Mouse (Mus musculus): Measurements from ENCODE around the gene Btg2. TPM values are rescaled to one million over a fixed set of nuclear protein-coding genes. Genes with fewer than 3 reads are reported as not detected.

Btg2 gene
- polyA plus RNA-seq, 1 experiment = 44.1 TPM

DNA sequence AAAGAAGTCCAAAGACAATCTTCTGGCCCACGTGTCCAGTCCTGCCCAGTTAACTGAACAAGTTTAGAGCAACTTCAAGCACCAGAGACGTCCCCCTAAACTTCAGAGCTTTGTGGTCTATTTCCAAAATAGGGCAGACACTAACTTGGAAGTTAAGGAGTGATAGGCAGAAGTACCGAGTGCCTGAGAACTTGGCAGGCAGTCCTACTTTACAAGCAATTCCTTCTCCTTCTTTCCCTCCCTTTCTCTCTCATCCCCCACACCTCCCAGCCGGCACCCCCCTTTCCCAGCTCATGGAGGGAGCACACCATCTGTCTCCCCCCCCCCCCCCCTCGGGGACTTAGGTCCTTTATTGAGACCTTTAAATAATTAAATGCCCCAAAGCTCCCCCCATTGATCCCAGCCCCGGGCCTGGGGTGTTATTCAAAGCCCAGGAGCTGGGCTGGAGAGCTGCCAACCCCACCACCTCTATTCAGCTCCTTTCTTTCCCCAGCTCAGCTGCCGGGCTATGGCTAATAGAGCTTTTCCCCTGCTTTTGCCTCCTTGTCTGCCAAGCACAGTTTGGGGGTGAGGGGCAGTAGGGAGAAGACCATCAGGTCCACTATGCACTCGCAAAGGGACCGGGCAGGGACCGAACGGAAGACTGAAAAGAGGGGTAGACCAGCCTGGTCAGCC lies 16.4 kb downstream of the Btg2 start:
- no peak for DNase-seq (ENCODE audit: low read depth, low spot score)
- 25% methylated on average over 11 of the region's 11 CpGs for WGBS

DNA sequence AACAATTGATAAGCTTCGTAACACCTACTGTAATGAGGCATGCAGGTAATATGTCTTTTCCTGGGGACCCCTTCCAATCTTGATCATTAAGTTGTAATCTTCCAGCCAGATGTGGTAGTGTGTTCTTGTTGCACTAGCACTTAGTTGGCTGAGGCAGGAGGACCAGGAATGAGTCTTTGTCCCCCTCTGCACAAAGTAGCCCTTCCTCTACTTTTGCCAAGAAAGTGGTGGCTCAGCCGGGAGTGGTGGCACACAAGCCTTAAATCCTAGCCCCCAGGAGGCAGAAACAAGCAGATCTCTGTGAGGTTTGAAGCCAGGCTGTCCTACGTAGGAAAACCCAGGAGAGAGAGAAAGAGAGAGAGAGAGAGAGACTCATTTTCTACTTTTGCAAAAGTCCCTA lies 17.0 kb downstream of the Btg2 start:
- no peak for DNase-seq (ENCODE audit: low read depth, low spot score)
- WGBS = 70% methylated on average over 3 of the region's 3 CpGs

DNA sequence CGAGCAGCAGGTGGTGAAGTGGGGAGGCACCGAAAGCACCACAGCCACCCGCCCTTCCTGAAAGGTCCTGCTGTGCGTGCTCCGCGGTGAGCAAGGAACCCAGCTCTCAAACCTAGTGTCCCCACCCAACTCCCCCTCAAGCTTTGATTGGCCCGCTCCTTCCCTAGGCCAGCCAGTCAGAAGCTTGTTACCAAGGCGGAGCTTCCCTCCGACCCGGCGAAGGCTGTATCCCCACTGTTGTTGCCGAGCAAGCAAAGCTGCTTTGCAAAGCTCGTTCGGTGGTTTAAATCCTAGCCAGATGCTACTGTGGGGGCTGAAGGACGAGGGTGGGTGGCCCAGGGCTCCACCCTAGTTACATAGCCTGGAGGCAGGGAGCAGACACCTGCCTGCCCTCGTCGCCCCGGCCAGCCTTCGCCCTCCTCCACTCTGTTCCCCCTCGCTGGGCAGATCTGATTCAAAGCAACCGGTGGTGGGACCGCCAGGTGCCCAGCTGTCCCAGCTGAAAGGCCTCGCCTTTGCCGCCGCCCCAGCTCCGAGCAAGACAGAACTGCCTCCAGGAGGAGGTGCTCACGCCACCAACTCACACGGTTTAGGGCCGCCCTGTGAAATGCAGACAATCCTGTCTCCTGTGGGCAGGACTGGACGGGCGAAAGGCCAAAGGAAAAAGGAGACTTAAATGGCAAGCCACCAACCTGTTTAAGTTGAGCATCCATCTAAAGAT lies 17.9 kb downstream of the Btg2 start:
- WGBS = under 1% methylated on average over 30 of the region's 31 CpGs
- peak; percentile 95 for DNase-seq (ENCODE audit: low read depth, low spot score)

DNA sequence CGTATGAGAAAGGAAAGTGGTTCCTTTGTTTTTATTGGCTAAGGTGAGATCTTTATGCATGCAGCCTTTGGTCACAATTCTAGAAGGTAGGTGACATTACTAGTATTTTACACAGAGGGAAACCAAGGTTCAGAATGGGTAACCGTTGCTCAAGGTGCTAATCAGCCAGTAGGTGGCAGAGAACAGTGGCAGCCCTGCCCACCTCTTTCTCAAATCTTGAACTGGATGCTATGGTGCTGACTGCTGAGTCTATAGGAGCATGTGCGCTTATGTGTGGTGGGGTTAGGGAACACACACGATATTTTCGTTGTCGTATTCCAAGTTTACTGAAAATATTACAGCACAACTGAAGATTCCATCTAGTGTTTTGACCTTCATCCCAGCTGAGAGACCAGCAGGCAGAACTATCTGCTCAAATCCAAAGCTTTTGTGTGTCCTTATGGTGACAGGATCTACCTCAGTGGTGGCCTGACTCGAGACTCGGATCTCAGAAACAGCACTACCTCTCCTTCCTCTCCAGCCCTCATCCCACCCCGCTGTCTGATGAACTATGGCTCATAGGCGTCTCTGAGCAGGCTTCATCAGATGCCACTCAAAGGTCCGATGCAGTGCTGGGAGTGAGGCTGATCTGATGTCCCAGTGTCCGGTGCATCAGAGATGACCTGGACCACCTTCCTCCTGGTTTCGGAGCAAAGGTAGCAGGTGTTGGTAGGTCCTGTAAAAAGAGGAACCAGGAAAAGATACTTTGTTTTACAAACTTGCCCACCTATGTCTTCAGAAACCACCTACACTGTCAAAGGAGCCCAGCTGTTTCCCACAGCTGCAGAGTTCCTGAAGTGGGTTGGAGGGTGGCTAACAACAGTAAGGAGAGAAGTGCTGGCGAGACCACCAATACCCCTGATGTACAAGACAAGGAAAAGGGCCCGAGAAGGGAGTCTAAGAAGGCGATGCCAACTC lies 18.9 kb downstream of the Btg2 start:
- DNase-seq (ENCODE audit: low read depth, low spot score) = no peak
- WGBS = 49% methylated on average over 16 of the region's 16 CpGs

DNA sequence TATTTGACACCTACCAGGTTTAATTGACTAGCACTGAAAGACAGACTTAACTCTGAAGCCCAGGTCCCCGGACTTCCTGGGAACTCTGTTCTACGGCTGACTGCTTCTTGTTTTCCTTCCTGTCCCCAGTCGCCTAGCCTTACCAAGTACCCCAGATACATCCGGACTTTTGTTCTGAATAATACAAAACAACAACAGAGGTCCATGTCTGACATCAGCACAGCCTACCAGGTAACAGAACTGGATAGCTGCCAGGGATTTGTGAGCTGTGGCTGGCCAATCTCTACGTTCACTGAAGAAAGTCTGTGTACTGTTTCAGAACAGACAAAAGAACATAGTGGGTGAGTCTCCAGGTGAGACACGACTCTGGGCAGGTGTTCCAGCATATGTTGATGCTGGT lies 20.1 kb downstream of the Btg2 start:
- DNase-seq (ENCODE audit: low read depth, low spot score) = no peak
- WGBS = 34% methylated on average over 6 of the region's 6 CpGs

DNA sequence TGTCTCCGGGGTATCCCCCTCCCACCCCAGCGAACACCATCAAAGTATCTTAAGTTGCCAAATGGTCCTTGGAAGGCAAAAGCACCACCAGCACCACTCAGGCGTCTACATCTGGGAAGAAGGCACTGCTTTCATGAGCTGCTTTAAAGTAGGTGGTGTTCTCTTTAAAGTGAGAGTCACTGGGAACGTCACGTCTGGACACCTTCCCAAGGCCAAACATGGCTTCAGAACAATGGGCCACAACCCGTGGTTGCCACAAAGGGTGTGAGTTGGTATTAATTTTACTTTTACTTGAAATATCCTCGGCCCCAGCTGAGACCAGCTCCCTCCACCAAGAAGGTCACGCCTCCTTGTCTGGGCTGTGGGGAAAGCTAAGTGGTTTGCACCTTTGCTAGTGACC lies 21.2 kb downstream of the Btg2 start:
- DNase-seq (ENCODE audit: low read depth, low spot score) = no peak
- WGBS = 58% methylated on average over 8 of the region's 8 CpGs

DNA sequence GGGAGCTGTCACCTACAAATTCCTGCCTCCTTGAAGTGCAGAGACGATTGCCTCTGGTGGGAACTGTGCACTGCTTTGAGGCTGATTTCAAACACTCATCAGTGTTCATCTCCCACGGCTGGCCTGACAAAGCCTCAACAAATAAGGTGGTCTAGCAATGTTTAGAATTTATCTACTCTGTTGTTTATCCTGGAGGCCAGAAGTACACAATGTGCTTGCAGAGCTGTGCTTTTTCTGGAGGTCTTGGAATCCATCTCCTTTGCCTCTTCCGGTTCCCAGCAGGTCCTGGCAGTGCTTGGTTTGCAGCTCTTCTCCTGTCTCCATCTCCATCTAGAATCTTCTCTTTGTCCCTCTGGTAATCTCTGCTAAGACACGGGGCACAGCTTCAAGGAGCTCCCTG lies 22.6 kb downstream of the Btg2 start:
- no peak for DNase-seq (ENCODE audit: low read depth, low spot score)
- WGBS = 71% methylated on average over 4 of the region's 4 CpGs

DNA sequence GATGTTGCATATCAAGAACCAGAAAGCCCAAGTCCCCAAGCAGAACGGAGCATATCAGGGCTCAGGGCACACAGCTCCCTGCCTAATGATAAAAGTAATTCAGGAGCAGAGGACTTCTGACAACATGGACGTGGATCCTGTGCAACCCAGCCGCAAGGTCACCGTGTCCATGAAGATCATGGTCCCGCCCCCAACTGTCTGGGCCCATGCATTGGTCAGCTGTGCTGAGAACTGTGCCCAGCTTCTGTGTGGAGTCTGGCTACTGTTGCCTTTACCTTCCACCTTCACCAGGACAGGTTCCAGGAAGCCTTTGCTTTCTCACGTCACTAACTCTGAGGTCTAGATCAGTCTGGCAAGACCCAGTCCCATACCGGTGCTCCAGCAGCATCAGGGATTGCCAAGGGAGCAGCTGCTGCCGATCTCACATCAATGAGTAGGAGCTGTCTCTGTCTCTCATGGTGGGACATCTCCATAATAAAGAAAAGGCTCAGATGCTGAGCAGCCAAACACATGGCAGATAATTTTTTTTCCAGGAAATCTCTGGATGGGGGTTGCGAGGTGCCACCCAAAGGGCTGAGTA lies 23.2 kb downstream of the Btg2 start:
- 56% methylated on average over 9 of the region's 9 CpGs for WGBS
- DNase-seq (ENCODE audit: low read depth, low spot score) = no peak

DNA sequence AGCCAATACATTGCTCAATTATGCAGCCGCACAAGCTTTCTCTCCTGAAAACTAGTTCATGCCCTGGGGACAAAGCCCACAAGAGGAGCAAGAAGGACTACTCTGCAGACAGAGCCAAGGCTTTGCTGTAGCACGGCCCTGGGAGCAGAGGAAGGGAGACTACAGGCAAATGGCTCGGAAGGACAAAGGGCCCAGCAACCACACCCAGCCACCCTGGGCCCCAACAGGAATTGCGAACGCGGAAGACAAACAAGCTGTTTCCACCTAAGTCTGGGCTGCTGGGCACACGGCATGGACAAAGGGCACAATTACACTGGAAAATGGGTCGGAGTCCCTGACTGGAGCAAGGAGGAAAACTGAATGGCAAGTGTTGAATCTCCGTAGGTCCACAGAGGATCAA lies 23.9 kb downstream of the Btg2 start:
- 33% methylated on average over 9 of the region's 9 CpGs for WGBS
- no peak for DNase-seq (ENCODE audit: low read depth, low spot score)

DNA sequence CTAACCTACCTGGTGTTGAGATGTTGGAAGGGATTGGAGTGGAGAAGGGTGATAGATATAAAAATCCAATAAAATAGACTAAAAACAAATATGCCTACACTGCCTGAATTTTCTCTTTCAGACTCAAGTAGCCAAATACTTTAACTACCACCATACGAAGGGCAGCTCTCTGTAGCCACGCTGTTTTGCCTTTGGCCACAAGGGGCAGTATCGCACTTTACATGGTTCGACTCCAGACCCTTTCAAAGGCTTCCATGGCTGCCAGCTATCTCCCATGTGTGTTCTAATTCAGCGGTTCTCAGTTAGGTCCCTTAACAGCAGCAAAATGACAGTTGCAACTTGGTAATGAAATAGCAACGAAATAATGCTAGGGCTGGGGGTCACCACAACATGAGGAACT lies 25.7 kb downstream of the Btg2 start:
- no peak for DNase-seq (ENCODE audit: low read depth, low spot score)
- 6% methylated on average over 6 of the region's 6 CpGs for WGBS

DNA sequence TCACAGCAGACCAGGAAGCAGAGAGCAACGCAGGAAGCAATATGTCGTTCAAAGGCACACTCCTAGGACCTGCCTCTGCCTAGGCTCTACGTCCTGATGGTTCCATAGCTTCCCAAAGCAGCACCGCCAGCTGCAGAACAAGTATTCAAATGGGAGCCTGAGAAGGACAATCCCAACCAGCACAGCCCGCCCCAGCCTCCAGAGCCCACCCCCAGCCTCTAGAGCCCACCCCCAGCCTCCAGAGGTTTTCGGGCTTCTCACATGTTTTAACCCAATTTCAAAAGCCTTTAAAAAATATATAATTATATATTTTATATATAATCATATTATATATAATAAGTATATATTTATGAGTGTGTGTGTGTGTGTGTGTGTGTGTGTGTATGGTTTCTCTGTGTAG lies 29.4 kb downstream of the Btg2 start:
- WGBS = 68% methylated on average over 6 of the region's 6 CpGs

DNA sequence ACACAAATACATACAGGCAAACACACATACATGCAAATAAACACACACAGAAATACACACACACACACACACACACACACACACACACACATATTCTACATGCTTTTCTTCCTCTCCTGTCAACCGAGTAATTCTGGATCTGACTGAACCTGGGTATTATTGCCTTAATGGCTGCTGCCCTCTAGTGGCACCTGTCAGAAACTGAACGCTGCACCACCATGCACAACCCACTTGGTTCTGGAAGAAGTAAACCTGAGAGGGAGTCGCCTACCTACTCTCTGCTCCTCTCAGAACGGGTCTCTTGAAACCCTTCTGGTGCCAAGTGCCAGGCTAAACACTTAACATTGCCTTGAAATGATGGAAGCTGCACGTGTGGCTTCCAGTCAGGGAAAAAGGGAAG lies 30.2 kb downstream of the Btg2 start:
- DNase-seq (ENCODE audit: low read depth, low spot score) = no peak
- WGBS = 2% methylated on average over 5 of the region's 5 CpGs

More for the DNA sequence above, 29.4 kb downstream of the Btg2 start:
- DNase-seq (ENCODE audit: low read depth, low spot score) = no peak

DNA sequence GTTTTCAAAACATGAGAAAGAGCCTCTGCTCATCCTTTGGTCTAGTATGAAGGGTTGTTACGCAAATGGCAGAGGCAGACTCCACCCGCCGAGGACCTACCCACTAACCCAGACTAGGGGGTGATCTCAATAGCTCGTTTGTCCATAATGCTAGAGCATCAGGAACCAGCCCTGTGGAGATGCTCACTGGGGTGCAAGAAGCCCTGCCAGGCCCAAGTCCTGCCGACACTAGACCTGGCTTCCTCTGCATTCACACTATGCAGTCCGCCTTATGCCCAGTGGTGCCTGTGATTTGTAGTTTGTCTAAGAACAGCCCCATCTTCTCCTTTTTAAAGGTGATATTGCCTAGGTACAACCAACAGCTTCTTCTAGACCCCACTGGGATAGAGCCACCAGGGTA lies 31.5 kb downstream of the Btg2 start:
- no peak for DNase-seq (ENCODE audit: low read depth, low spot score)
- 85% methylated on average over 6 of the region's 6 CpGs for WGBS

DNA sequence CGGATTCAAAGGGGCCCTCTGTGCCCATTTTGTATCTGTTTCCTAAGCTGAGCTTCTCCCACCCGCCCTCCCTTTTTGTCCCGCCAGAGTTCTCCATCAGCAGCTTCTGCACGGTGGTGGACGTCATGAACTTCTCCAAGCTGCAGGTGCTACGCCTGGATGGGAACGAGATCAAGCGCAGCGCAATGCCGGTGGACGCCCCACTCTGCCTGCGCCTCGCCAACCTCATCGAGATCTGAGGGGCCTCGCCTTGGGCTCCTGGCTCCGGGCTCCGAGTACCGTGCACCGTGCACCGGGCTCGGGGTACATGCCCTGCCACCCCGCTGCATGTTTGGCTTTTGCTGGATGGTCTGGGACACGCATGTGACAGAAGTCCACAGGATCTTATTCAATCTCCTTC lies 32.5 kb downstream of the Btg2 start:
- WGBS = 35% methylated on average over 23 of the region's 23 CpGs

DNA sequence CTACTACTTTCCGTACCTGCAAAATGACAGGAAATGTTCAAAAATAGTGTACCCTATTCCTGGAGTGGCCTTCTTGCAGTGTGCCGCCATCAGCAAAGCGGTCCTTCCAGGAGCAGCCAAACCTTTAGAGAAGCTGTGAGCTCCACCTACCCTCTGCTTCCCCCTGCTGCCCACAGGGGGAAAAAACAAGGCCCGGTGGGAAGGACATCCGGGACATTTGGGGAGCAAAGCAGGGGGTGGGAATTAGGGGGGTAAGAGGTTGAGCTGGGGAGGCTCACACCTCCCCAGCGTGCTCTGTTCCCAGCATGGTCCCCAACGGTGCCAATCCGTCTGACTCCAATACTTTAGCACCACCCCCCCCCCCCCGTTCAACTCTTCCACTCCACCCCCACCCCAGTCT lies 32.9 kb downstream of the Btg2 start:
- DNase-seq (ENCODE audit: low read depth, low spot score) = no peak
- 8% methylated on average over 9 of the region's 9 CpGs for WGBS

More for the DNA sequence above, 32.5 kb downstream of the Btg2 start:
- DNase-seq (ENCODE audit: low read depth, low spot score) = no peak

DNA sequence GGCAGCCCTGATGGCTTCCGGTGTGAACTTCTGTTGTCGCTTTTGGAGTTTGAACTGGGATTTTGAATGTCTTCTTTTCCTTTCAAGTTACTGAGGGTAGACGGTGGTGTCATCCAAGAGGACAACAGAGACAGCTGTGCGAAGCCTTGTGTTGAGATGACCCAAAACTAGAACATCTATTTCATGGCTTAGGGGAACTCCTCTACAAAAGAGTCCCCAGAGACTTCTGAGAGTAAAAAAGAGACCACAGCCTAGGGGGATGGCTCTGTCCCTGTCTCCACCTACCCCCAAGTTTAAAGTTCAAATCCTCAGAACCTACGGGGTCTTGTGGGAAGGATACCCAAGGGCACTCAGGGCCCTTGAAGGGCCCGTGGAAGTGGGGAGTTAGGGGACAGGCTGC lies 34.1 kb downstream of the Btg2 start:
- WGBS = 93% methylated on average over 6 of the region's 6 CpGs
- no peak for DNase-seq (ENCODE audit: low read depth, low spot score)

DNA sequence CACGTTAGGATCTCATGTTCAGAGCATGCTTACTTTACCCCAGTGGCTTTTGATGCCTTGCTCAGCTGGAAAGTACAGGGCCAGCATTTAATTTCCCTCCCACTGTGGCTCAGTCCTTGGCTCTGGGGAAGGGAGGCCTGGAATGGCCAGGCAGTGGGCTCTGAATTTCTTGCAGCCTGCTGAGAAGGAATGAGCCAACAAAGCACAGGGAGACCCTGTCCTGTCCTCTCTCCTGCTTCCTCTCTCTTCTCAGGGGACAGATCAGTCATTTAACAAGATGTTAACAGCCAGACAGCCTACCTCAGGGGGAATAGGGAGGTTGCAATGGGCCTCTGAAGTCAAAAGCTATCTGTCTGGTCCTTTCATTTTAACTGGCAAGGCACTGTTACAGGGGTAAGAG lies 36.6 kb downstream of the Btg2 start:
- WGBS = 75% methylated on average over 1 of the region's 1 CpGs
- DNase-seq (ENCODE audit: low read depth, low spot score) = no peak

DNA sequence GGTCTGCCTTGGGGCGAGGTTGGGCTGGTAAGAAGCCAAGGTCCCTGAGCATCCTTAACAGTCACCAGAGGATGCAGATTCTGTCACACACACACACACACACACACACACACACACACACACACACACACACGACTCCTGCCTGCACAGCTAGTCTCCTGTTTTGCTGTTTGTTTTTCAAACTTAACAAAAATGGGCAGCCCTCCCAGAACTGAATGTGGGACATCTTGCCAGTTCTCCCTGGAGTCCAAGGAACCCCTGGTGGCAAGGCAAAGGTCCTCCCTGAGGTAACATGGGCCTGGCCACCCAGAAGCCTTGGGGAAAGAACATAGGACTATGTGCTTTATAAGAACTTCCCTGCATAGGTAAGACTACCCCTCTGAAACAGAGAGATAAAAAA lies 37.0 kb downstream of the Btg2 start:
- DNase-seq (ENCODE audit: low read depth, low spot score) = no peak
- WGBS = 53% methylated on average over 2 of the region's 2 CpGs

DNA sequence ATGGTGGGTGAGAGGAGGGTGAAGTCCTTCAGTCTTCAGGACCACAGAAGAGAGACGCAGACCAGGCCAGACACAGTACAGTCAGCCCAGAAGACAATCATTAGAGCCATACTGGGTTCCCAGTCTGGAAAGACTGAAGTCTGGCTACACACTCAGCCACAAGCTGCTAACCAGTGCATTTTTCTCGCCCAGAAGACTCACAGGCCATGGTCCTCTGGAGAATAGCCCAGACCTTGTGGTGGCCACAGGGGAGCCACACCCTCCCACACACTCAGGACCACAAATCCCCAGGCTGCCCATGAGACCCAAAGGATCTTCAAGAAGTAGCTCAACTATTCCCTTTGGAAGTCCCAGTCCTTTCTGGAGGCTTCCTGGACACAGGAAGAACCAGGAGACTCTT lies 39.6 kb downstream of the Btg2 start:
- WGBS = 84% methylated on average over 2 of the region's 2 CpGs
- DNase-seq (ENCODE audit: low read depth, low spot score) = no peak

DNA sequence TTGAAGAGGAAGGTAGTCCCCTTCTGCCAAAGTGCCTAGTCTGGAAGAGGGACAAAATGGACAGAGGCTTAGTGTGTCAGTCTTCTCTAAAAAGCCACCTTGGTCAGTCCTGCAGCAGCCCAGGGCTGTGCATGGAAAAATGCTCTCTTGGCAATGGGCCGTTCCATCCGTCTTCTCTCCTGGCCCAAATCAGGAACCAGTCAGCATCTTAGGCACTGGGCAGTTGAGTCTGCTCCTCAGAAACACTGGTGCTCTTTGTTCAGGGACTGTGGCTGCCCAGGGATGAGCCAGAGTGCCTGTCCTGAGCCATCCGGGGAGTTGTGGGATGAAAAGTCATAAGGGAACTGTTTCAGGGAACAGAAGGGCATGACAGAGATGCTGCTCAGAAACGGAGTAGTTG lies 40.6 kb downstream of the Btg2 start:
- no peak for DNase-seq (ENCODE audit: low read depth, low spot score)
- 85% methylated on average over 4 of the region's 4 CpGs for WGBS

All from large intestine, adult 2 months (tissue).